Mouse (Mus musculus) liver, postnatal 0 days (tissue): ENCODE data around the gene Rnf216.

ENCODE experiments used
- CTCF ChIP-seq: sonication (generic); IDR thresholded peaks from 2 replicates; pipeline ENCODE4 v1.5.1; 2016; ENCODE audit warnings: antibody characterized with exemption, low read depth
- EP300 ChIP-seq: IDR thresholded peaks from 2 replicates; pipeline ENCODE4 v1.6.1; 2016; ENCODE audit warnings: antibody characterized with exemption, low read depth, mild to moderate bottlenecking

DNA sequence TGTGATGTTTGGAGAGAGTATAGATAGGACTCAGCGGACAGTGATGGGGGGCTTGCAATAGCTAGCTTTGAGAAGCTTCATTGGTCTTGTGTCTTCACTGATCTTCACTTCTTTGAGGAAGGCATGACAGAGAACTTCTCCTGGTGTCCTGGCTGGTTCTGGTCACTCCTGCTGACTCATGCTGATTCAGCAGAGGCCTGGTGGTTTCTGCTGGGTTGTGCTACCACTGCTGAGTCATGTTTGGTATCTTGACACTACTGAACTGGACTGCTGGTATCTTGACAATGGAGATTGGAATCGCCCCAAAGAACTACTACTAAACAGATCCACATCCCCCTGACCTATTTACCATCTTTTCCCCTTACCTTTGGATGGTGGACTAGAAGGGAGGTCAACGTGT, 42.7 kb upstream of the Rnf216 start:
- no peak for TF ChIP-seq CTCF
- no peak for TF ChIP-seq EP300
